Mouse (Mus musculus) heart, postnatal 0 days (tissue): Measurements from ENCODE around the gene Gm10964.

Experiments used
- CTCF ChIP-seq: IDR thresholded peaks from 2 replicates; pipeline ENCODE4 v1.5.1; 2016; ENCODE audit warnings: antibody characterized with exemption, control low read depth, low read depth
- EP300 ChIP-seq: IDR thresholded peaks from 2 replicates; pipeline ENCODE4 v1.6.1; 2016; ENCODE audit warnings: antibody characterized with exemption, low read depth

GRCm38 (mm10) chr3:103704661-103705060 lies 34.5 kb upstream of the Gm10964 start:
- TF ChIP-seq EP300 (no peak), CTCF (no peak)
